14 mouse cellular contexts compared by ENCODE assay signal in genomic region chr13:73508817-73509550, GRCm38 (mm10). TPM values are rescaled to one million over a fixed set of nuclear protein-coding genes. Genes with fewer than 3 reads are reported as not detected.
DNase-seq lines count a peak whose midpoint lies in the region; ATAC-seq and TF ChIP-seq lines count a peak whose summit lies in the region.
"Had no signal": no experiment of that assay in that cellular context is flagged by ENCODE, and none has a peak within 500 bp of the region (broad histone marks: within the 10 kb centered on the region; RNA-seq: fewer than 3 reads in every experiment).

No protein-coding gene starts in this region.

- no peaks in the 10 kb centered on the region for H3K9me3 ChIP-seq in liver, embryonic 13.5 days (replicated peaks)
- no peaks in the 10 kb centered on the region for H3K9me3 ChIP-seq in liver, postnatal 0 days (ENCODE audit: low read length)
- H3K9me3 ChIP-seq in midbrain, embryonic 16.5 days (replicated peaks; ENCODE audit: control insufficient read depth, low read length, poor library complexity, severe bottlenecking): no peaks in the 10 kb centered on the region
- H3K9me3 ChIP-seq: embryonic facial prominence, embryonic 10.5 days; limb, embryonic 12.5 days had no signal

- 92% methylated on average over 8 of the region's 8 CpGs for WGBS in liver, embryonic 13.5 days (ENCODE audit: insufficient replicate concordance)
- WGBS in liver, postnatal 0 days (ENCODE audit: insufficient replicate concordance): 88% methylated on average over 8 of the region's 8 CpGs
- WGBS in midbrain, embryonic 16.5 days: 90% methylated on average over 8 of the region's 8 CpGs

- no peak overlapping the region for H3K4me3 ChIP-seq in liver, embryonic 13.5 days (replicated peaks)
- H3K4me3 ChIP-seq in liver, postnatal 0 days (ENCODE audit: low read depth, low read length): no peak overlapping the region
- H3K4me3 ChIP-seq in midbrain, embryonic 16.5 days (ENCODE audit: low read depth, low read length): no peak overlapping the region
- H3K4me3 ChIP-seq: embryonic facial prominence, embryonic 10.5 days; limb, embryonic 12.5 days had no signal

- no peak overlapping the region for H3K9ac ChIP-seq in liver, embryonic 13.5 days
- H3K9ac ChIP-seq in liver, postnatal 0 days (replicated peaks): no peak overlapping the region
- no peak overlapping the region for H3K9ac ChIP-seq in midbrain, embryonic 16.5 days (ENCODE audit: low read depth, low read length)
- H3K9ac ChIP-seq: limb, embryonic 12.5 days had no signal

- no peaks in the 10 kb centered on the region for H3K27me3 ChIP-seq in liver, embryonic 13.5 days
- H3K27me3 ChIP-seq in liver, postnatal 0 days (ENCODE audit: insufficient read depth, low read length): no peaks in the 10 kb centered on the region
- H3K27me3 ChIP-seq in midbrain, embryonic 16.5 days (ENCODE audit: control insufficient read depth, insufficient read depth, low read depth, low read length): no peaks in the 10 kb centered on the region
- H3K27me3 ChIP-seq: limb, embryonic 12.5 days had no signal

- ATAC-seq in liver, embryonic 13.5 days (ENCODE audit: low read depth): no peak
- ATAC-seq in liver, postnatal 0 days: no peak
- ATAC-seq in midbrain, embryonic 16.5 days: no peak
- ATAC-seq: intestine, embryonic 16.5 days had no signal

- H3K27ac ChIP-seq in liver, embryonic 13.5 days: 0 out of 2 replicates have a peak overlapping the region, but pooled peaks have one; percentile 44
- H3K27ac ChIP-seq in liver, postnatal 0 days (ENCODE audit: low read depth): no peak overlapping the region; the same call in 1 of the 2 replicates
- H3K27ac ChIP-seq in midbrain, embryonic 16.5 days (ENCODE audit: low read length): no peak overlapping the region
- H3K27ac ChIP-seq: embryonic facial prominence, embryonic 10.5 days; limb, embryonic 12.5 days had no signal

- H3K36me3 ChIP-seq in liver, embryonic 13.5 days: peaks cover 100% of the 10 kb centered on the region
- peaks cover 75% of the 10 kb centered on the region for H3K36me3 ChIP-seq in liver, postnatal 0 days (replicated peaks; ENCODE audit: insufficient read depth, low read length)
- peaks cover 21% of the 10 kb centered on the region; the same call in 1 of the 2 replicates for H3K36me3 ChIP-seq in midbrain, embryonic 16.5 days (ENCODE audit: control insufficient read depth, insufficient read depth, low read length)

- intact Hi-C loops in heart, postnatal 25 days (cut with DNase I): no loop called here
- intact Hi-C loops in left cerebral cortex, postnatal 10 days (cut with DNase I): no loop called here

- H3K4me1 ChIP-seq in liver, embryonic 13.5 days (replicated peaks): 0 out of 2 replicates have a peak, but pooled peaks cover 2% of the 10 kb centered on the region
- H3K4me1 ChIP-seq in liver, postnatal 0 days (ENCODE audit: insufficient read depth): no peaks in the 10 kb centered on the region
- H3K4me1 ChIP-seq in midbrain, embryonic 16.5 days (ENCODE audit: control insufficient read depth, insufficient read depth, low read length): no peaks in the 10 kb centered on the region
- H3K4me1 ChIP-seq: embryonic facial prominence, embryonic 10.5 days; limb, embryonic 12.5 days had no signal

- TF ChIP-seq EP300 in liver, postnatal 0 days (IDR thresholded peaks at IDR 0.05; ENCODE audit: low read depth): no peak

- H3K4me2 ChIP-seq in liver, embryonic 13.5 days: no peak overlapping the region
- H3K4me2 ChIP-seq in liver, postnatal 0 days (ENCODE audit: low read depth, low read length): no peak overlapping the region
- no peak overlapping the region for H3K4me2 ChIP-seq in midbrain, embryonic 16.5 days (ENCODE audit: low read length)
- H3K4me2 ChIP-seq: limb, embryonic 12.5 days had no signal

- TF ChIP-seq CTCF in liver, postnatal 0 days (IDR thresholded peaks at IDR 0.05; ENCODE audit: low read depth): no peak

- DNase-seq in heart, adult 9 months (ENCODE audit: low spot score in 2 of 2): peak; percentile 13 to 44
- DNase-seq in heart, postnatal 25 days (ENCODE audit: low spot score): no peak
- no peak for DNase-seq in liver, embryonic 13.5 days
- DNase-seq in liver, postnatal 0 days: no peak
- DNase-seq in kidney, postnatal 14 days: peak; percentile 58
- DNase-seq in left cerebral cortex, postnatal 10 days (ENCODE audit: extremely low spot score in 1 of 2, low spot score in 2 of 2): no peak
- DNase-seq: midbrain, embryonic 14.5 days; right cerebral cortex, postnatal 4 days had no signal

RNA-seq across cellular contexts. Expression of gene Slc6a3, which starts 27.6 kb away (rescaled TPM):
- not detected for total RNA-seq in heart, postnatal 25 days (2021)
- 0.70 and 1.0 TPM in 2 replicates for polyA plus RNA-seq in liver, embryonic 13.5 days (2015; fragmentation: Nextera tagmentation; extraction: Ambion mirVana)
- 0.22 and 0.34 TPM in 2 replicates for polyA plus RNA-seq in liver, postnatal 0 days (2015; fragmentation: Nextera tagmentation; extraction: Ambion mirVana)
- polyA plus RNA-seq in midbrain, embryonic 16.5 days (2015; fragmentation: Nextera tagmentation; extraction: Ambion mirVana): 5.5 and 10.5 TPM in 2 replicates
- total RNA-seq in left cerebral cortex, postnatal 10 days (2021): under 1 TPM; 0.21 to 0.32 TPM
- total RNA-seq: gastrocnemius, postnatal 4 days; hematopoietic stem cell, adult 5-6 weeks had no signal
- polyA plus RNA-seq: embryonic facial prominence, embryonic 10.5 days had no signal

RNA-seq across cellular contexts. Expression of gene Lpcat1, which starts 42.0 kb away (rescaled TPM):
- 1 to 10 TPM; 7.6 to 8.4 TPM for total RNA-seq in heart, postnatal 25 days (2021)
- polyA plus RNA-seq in liver, embryonic 13.5 days (2015; fragmentation: Nextera tagmentation; extraction: Ambion mirVana): 77.9 and 83.7 TPM in 2 replicates
- 31.0 and 32.4 TPM in 2 replicates for polyA plus RNA-seq in liver, postnatal 0 days (2015; fragmentation: Nextera tagmentation; extraction: Ambion mirVana)
- polyA plus RNA-seq in midbrain, embryonic 16.5 days (2015; fragmentation: Nextera tagmentation; extraction: Ambion mirVana): 75.7 and 78.3 TPM in 2 replicates
- 10 to 100 TPM; 63.0 to 64.0 TPM for total RNA-seq in left cerebral cortex, postnatal 10 days (2021)

Comparison
In these comparisons a context has a peak if more than half of its experiments do, and no peak if none do; other contexts are left out.
1. DNase-seq: peak in heart, adult 9 months (2 of 2) and kidney, postnatal 14 days (single experiment); none in heart, postnatal 25 days (single experiment), liver, embryonic 13.5 days (single experiment), liver, postnatal 0 days (single experiment) and left cerebral cortex, postnatal 10 days (0 of 2).